Mouse (Mus musculus): Measurements from ENCODE around the gene Tchhl1.

The Tchhl1 gene

DNA sequence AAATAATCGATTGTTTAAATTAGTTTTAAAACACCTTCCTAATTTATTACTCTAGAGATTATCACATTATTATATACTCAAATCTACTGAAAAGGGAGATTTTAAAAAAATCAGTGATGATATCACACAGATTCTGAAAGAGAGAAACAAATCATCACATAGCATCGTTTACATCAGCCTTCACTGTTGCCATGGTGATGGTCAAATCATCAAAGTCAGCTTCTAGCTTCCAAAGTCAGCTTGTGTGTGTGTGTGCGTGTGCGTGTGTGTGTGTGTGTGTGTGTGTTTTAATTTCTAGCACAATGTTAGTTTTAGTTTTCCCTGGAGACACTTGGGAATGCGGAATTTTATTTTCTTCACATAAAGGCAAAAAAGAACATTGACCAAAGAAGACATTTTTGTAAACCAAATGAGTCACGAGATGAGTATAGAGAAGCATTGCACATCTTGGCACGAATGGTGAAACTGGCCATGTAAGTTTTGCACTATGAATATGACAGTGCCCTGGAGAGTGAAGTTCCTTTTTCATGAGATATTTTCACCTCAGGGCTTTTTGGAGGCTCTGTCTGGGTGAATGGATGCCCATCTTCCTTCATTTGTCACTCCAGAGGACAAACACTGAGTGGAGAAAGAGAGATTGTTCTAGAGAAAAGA, 36.1 kb downstream of the Tchhl1 start:
- no peak for DNase-seq (ENCODE audit: low spot score in 2 of 2)

DNA sequence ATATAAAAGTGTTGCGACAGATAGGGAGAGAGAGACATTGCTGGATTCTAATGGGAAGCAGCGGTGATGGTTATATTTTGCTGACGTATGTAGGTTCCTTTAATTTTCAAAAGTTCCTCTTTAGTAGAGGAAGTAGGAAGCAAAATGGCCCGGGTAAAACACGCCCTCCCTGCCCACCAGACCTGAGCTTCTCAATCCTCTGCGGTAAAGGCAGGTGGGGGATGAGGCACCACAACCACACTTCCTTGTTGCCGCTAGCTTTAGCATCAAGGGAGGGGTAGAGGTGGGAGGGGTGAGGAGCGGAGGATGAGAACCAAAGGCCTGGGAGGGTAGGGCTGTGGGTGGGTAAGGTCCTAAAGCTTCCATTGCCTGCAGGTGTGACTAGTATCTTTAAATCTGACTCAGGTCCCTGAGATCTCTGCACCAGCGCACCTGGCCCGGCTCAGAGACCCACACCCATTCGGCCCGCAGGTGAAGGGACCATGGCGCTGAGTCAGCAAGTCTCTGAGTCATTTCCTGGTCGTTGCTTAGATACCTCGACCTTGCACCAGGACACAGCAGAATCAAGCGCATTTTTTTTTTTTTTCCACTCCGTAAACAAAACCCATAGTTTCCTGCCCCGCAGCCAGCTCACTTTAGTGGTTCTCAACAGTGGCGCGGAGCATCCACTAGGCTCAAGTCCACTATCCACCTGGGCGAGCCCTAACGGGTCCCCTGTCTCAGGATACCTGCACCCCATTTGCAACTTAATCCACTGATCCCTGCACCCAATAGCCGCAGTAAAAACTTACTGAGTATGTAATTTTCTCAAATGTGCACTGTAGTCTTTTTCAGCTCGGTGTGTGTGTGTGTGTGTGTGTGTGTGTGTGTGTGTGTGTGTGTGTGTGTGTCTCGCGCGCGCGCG, 37.7 kb downstream of the Tchhl1 start:
- peak; percentile 78 to 82 for DNase-seq (ENCODE audit: low spot score in 2 of 2)

DNA sequence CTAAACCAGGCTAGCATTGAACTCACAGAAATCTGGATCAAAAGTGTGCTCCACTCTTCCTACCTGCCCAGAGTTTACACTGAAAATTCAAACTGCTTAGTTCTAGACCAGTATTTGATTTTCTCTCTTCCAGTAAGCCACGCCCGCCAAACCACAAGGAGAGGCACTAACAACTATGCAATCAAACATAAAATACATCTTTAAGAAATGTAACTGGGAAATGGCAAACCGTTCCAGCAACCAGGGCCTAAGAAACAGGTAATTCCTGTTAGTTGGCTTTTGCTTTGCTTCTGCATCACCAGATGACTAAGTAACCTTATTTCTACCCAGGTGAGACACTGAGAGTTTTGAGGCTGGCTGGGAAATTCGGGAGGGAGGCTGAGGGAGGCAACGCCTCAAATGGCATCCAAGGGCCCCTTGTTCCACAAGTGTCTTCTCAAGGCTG, 38.3 kb downstream of the Tchhl1 start:
- DNase-seq (ENCODE audit: low spot score in 2 of 2): no peak

DNA sequence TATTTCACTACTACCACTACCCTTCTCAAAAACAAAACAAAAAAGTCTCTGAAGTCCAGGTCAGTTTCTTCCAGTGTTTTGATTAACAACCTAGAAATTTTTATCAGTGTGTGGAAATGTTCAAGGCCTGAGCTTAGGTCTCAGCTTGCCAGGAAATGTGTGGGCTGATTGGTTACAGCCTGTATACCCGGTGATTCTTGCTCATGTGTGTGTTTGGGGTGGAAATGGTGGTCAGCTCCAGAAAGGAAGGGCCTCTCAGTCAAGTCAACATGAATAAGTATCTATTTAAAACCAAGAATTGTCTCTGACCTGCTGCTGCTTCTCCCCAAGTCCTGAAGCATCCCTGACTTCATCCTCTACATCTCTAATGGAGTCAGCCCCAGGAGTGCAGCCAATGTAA, 40.7 kb downstream of the Tchhl1 start:
- DNase-seq (ENCODE audit: low spot score in 2 of 2): no peak

DNA sequence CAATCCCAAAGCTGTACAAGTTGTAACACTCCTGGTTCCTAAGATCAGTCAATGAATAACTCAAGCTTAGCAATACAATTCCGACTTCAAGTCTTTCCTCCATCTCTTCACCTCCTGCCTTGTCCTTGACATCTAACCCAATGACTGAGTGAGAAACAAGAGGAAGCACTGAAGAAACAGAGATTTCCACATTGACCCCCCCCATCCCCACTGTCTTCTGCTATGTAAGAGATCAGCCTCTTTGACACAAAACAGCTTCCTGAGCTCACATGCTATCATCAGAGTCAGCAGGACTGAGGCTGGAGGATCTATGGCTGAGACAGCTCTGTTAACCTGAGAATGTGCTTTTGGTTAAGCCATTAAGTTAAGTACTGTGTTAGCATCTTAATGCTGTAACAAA, 42.5 kb downstream of the Tchhl1 start:
- no peak for DNase-seq (ENCODE audit: low spot score in 2 of 2)

DNA sequence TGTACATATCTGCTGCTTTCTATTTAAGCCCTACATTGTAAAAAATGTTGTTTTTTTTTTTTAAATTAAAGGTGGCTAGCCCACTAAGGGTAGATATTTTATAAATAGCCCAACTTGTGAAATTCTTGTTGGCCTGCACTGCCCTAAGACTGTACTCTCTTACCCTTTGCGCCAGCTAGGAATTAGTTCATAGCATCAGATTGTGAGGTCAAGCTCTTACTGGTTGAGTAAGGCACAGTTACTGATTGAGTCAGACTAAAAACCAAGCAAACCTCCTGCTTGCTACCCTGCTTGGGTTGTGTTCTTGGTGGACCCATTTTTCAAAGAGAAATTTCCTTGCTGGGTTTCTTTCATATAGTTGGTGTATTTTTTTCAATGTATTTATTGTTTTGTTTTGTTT, 43.2 kb downstream of the Tchhl1 start:
- no peak for DNase-seq (ENCODE audit: low spot score in 2 of 2)

DNA sequence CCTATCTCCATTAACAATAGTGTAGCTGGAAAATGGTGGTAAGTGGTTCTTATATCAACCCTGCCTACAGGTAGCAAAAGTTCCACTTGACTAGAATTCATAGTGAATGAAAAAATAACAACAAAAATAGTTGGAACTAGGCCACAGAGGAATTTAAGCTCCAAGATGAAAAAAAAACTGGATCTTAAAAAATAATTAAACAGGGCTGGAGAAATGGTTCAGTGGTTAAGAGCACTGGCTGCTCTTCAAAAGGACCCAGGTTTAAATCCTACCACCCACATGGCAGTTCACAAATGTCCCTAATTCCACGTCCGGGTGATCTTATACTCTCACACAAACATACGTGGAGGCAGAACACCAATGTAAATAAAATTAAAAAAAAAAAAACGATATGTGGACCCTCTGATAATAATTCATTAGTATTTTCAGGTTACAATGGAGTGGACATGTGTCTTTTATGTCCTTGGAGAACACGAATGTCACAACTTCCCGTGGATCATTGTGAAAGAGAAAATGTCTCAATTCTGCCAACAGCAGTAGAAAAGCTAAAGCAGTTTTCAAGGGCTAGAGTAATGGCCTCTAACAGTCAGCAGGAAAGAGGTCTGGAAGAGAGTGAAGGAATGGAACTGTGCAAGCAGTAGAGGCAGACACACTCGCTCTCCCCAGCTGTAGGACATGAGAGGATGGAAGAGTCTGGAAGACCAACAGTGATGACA, 44.0 kb downstream of the Tchhl1 start:
- no peak for DNase-seq (ENCODE audit: low spot score in 2 of 2)

DNA sequence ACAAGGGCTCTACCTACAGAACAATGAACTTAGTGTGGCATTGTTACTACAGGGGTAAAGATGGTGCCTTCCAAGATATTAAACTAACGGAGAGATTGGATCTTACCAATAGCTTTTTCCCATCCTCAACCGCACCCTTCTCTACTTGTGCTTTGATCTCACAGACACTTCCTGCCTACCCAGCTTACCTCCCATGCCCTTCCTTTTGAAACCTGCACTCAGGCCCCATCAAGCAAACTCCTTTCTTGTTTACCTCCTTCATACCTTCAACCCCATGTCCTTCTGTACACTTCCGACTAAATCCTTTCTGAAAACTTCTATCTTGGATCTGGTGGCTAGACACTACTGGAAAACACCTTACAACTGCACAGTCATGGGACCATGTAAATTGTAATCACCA, 46.1 kb downstream of the Tchhl1 start:
- no peak for DNase-seq (ENCODE audit: low spot score in 2 of 2)

DNA sequence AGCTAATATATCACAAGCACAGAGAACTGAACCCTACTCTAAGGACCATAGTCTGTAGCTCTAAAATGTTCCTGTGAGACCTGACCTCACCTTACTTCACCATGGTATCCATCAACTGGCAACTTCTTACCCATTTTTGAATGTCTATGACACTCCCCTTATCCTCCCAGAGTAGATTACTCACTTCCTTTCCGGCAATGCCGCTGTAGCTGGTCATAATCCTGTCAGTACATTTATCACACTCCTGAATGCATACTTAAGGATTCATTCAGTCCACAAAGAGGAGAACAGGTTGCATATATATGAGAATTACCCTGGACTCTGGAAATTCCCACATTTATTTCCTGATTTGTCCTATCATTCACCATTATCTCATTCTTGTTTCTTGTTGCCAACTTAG, 48.8 kb downstream of the Tchhl1 start:
- DNase-seq (ENCODE audit: low spot score in 2 of 2): no peak

DNA sequence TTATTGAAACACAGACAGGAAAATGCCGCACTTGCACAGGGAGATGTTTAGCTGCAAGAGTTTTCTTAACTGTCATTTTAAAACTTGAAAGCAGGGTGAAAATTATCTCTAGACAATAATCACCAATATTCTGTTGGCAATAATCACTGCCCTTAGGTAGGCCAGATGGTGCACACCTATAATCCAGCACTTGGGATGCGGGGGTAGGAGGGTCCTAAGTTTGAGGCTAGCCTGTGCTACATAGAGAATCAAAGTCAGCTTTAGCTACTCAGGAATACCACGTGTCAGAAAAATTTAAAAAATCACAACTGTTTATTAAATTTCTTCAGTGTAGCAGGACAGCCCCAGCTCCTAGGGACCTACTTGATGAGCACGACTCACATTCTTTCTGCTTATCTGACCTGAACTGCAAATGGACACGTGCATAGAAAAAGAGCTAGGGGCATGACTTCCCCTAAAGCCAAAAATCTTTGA, 51.3 kb downstream of the Tchhl1 start:
- no peak for DNase-seq (ENCODE audit: low spot score in 2 of 2)

DNA sequence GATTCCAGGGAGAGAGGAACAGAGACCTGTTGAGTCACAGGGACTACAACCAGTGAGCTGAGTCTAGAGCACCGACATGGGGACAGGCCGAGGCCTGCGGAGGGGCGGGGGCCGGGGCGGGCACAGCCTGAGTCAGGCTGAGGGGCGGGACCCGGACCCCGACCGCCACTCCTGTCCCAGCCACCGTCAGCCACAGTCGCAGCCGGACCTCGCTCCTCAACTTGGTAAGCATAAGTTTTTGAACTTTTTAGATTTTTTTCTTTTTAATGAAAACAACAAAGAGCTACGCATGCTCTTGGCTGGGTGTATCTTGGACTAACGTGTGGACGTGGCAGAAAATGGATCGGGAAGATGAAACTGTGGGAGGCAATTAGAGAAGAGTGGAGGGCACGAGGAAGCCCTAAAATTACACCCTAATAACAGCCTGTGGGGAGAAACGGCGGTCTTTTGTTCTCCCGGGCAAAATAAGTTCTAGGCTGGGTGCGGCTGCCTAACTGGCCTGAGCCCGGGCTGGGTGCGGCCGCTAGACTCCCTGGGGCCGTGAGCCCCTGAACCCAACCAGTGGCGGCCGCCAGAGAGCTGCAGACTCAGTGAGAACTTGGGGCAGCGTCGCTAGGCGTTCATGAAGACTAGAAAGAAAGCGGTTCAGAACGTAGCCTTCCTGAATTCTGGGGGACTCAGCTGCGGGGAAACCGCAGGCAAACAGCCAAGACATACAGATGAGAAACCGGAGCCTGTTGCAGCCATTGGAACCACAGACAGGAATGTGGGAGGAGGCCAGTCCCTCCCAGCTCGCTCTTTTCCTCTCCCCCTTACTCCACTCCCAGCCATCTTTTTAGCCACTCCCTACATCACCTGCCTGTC, 52.0 kb downstream of the Tchhl1 start, which contains the start of gene S100a11:
Gene S100a11 (plus strand): TSS at position 159 of the 864 bp plus-strand sequence.
- peak; percentile 41 to 76 for DNase-seq (ENCODE audit: low spot score in 2 of 2)
